In the genomic region with DNA sequence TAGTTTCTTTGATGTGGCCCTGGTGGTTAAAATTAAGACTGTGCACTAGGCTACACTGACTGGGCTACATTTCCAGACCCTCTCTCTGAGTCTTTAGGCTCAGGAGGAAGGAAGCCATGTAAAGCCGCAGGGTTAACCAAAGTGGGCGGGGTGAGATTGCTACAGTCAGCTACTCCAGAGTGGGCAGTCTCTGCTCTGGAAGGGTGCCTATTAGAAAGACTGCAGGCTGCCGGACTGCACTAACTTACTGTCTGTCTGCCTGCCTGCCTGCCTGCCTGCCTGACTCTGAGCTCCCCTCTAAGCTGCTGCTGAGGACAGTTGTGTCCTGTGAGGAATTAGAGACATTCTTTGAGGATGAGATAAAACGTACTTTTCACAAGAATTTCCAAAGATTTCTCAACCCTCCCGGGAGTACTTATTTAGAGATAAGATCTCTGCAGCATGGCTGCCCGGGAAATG, we compare ENCODE assay signal across 8 mouse cellular contexts. TPM values are rescaled to one million over a fixed set of nuclear protein-coding genes. Genes with fewer than 3 reads are reported as not detected.
DNase-seq lines count a peak whose midpoint lies in the region; ATAC-seq and TF ChIP-seq lines count a peak whose summit lies in the region.

No protein-coding gene starts in this region.

- ATAC-seq in liver, embryonic 14.5 days (ENCODE audit: insufficient read depth) = no peak
- peak; percentile 60 for ATAC-seq in stomach, embryonic 16.5 days (ENCODE audit: insufficient read depth, low FRiP score)

- H3K36me3 ChIP-seq in liver, embryonic 14.5 days (replicated peaks; ENCODE audit: control insufficient read depth, insufficient read depth, low read depth) = no peaks in the 10 kb centered on the region; the same call in 1 of the 2 replicates
- H3K36me3 ChIP-seq in stomach, embryonic 16.5 days (ENCODE audit: control insufficient read depth, insufficient read depth, low read length) = peaks cover 13% of the 10 kb centered on the region

- TF ChIP-seq EP300 in liver, embryonic 14.5 days (IDR thresholded peaks at IDR 0.05; ENCODE audit: low read depth) = no peak

- H3K4me2 ChIP-seq in liver, embryonic 14.5 days (ENCODE audit: low read depth) = no peak overlapping the region
- H3K4me2 ChIP-seq in stomach, embryonic 16.5 days (ENCODE audit: low read depth, low read length) = no peak overlapping the region

- H3K4me3 ChIP-seq in liver, embryonic 14.5 days (ENCODE audit: insufficient read depth in 1 of 2, low read depth in 2 of 2, low read length in 2 of 2) = no peak overlapping the region
- no peak overlapping the region for H3K4me3 ChIP-seq in stomach, embryonic 16.5 days (replicated peaks; ENCODE audit: low read length)

- H3K27ac ChIP-seq in liver, embryonic 14.5 days = no peak overlapping the region
- peak overlapping the region; percentile 7; the same call in 1 of the 2 replicates for H3K27ac ChIP-seq in stomach, embryonic 16.5 days (ENCODE audit: low read length)

- 3% methylated on average over 6 of the region's 6 CpGs for WGBS in liver, embryonic 14.5 days (ENCODE audit: insufficient replicate concordance)
- 16% methylated on average over 6 of the region's 6 CpGs for WGBS in stomach, embryonic 16.5 days

- no peaks in the 10 kb centered on the region for H3K9me3 ChIP-seq in liver, embryonic 14.5 days (ENCODE audit: control insufficient read depth, low read length)
- no peaks in the 10 kb centered on the region for H3K9me3 ChIP-seq in stomach, embryonic 16.5 days (replicated peaks; ENCODE audit: control insufficient read depth, low read length)

- no peaks in the 10 kb centered on the region for H3K27me3 ChIP-seq in liver, embryonic 14.5 days (ENCODE audit: control insufficient read depth, insufficient read depth, low read length)
- no peaks in the 10 kb centered on the region for H3K27me3 ChIP-seq in stomach, embryonic 16.5 days (ENCODE audit: control insufficient read depth, insufficient read depth, low read length)

- TF ChIP-seq CTCF in liver, embryonic 14.5 days (IDR thresholded peaks at IDR 0.05; ENCODE audit: low read depth) = no peak

- no peak overlapping the region for H3K9ac ChIP-seq in liver, embryonic 14.5 days (replicated peaks)
- H3K9ac ChIP-seq in stomach, embryonic 16.5 days (ENCODE audit: low read length) = no peak overlapping the region

- 0 out of 4 replicates have a peak, but pooled peaks cover 0 to 3% of the 10 kb centered on the region in 2 experiments for H3K4me1 ChIP-seq in liver, embryonic 14.5 days (replicated peaks; ENCODE audit: control insufficient read depth in 2 of 2, insufficient read depth in 2 of 2, low read length in 1 of 2)
- 0 out of 2 replicates have a peak, but pooled peaks cover 3% of the 10 kb centered on the region for H3K4me1 ChIP-seq in stomach, embryonic 16.5 days (ENCODE audit: control insufficient read depth, insufficient read depth, low read length)

- peak; percentile 27 for DNase-seq in retina, postnatal 1 day
- no peak for DNase-seq in retina, embryonic 14.5 days (ENCODE audit: low spot score)
- DNase-seq in embryo, embryonic 10 days (ENCODE audit: low spot score) = peak; percentile 62
- DNase-seq in heart, postnatal 10 days = peak; percentile 69 to 74
- DNase-seq in liver, embryonic 14.5 days (ENCODE audit: low read depth in 3 of 3, low spot score in 3 of 3) = peak in 2 of 3 experiments; percentile 7 to 17
- no peak for DNase-seq in ovary, postnatal 14 days (ENCODE audit: low spot score)
- DNase-seq in spleen, postnatal 14 days (ENCODE audit: low spot score in 2 of 2) = no peak

- intact Hi-C loops in heart, postnatal 10 days (cut with DNase I) = loop anchor here (5.0 kb wide), 2 partner anchors 74 to 99 kb away; partner anchors contain the start of gene Lima1

RNA-seq across cellular contexts. Expression of gene Cers5, which starts 30.5 kb away (rescaled TPM):
- 10 to 100 TPM; 26.4 to 28.1 TPM for total RNA-seq in heart, postnatal 10 days (2021)
- polyA plus RNA-seq in liver, embryonic 14.5 days (2012; rRNA removed) = 4.4 and 5.4 TPM in 2 replicates
- polyA plus RNA-seq in liver, embryonic 14.5 days (2014; fragmentation: Nextera tagmentation; extraction: Ambion mirVana) = 7.7 and 8.7 TPM in 2 replicates
- polyA plus RNA-seq in stomach, embryonic 16.5 days (2015; fragmentation: Nextera tagmentation; extraction: Ambion mirVana) = 58.7 and 62.1 TPM in 2 replicates

Comparison
In these comparisons a context has a peak if more than half of its experiments do, and no peak if none do; other contexts are left out.
1. DNase-seq: peak in retina, postnatal 1 day (single experiment), embryo, embryonic 10 days (single experiment), heart, postnatal 10 days (2 of 2) and liver, embryonic 14.5 days (2 of 3); none in retina, embryonic 14.5 days (single experiment), ovary, postnatal 14 days (single experiment) and spleen, postnatal 14 days (0 of 2).